Mouse (Mus musculus) stomach, postnatal 0 days (tissue): ENCODE measurements at regions not wholly inside any gene's neighbourhood (a gene's known extent, or its start where the extent isn't known, plus 50 kb on each side); places are given as distances from the start of the nearest gene placed in this dataset.

Experiments used
- ATAC-seq: fragments of 200-750 bp; cut with Nextera tagmentation; 2 replicates; pipeline ENCODE4 v1.8.0; 2017; ENCODE audit not compliant: low FRiP score, low TSS enrichment
- DNase-seq: peaks from one replicate; pipeline ENCODE4 v3.0.0-alpha.2; 2016; ENCODE audit warnings: low spot score
- H3K27ac ChIP-seq: fragments of 300-500 bp; sonication (generic); replicated peaks from 2 replicates; pipeline ENCODE4 v1.5.1; 2014; ENCODE audit warnings: mild to moderate bottlenecking, control low read depth
- H3K27me3 ChIP-seq: fragments of 300-500 bp; sonication (generic); 2 replicates; pipeline ENCODE4 v1.6.1; 2014; ENCODE audit warnings: low read length; ENCODE audit not compliant: control insufficient read depth, insufficient read depth
- H3K36me3 ChIP-seq: fragments of 300-500 bp; sonication (generic); 2 replicates; pipeline ENCODE4 v1.6.1; 2014; ENCODE audit warnings: low read length, mixed read lengths; ENCODE audit not compliant: control insufficient read depth, insufficient read depth
- H3K4me1 ChIP-seq: fragments of 300-500 bp; sonication (generic); replicated peaks from 2 replicates; pipeline ENCODE4 v1.6.1; 2014; ENCODE audit warnings: antibody characterized with exemption; ENCODE audit not compliant: control insufficient read depth, insufficient read depth
- H3K4me2 ChIP-seq: fragments of 300-500 bp; sonication (generic); replicated peaks from 2 replicates; pipeline ENCODE4 v1.6.1; 2014; ENCODE audit warnings: low read depth, mild to moderate bottlenecking, control low read depth, moderate library complexity
- H3K4me3 ChIP-seq: fragments of 300-500 bp; sonication (generic); 2 replicates; pipeline ENCODE4 v1.5.1; 2014; ENCODE audit warnings: low read depth, low read length, control low read depth
- H3K9ac ChIP-seq: fragments of 300-500 bp; sonication (generic); 2 replicates; pipeline ENCODE4 v1.6.1; 2014; ENCODE audit warnings: mild to moderate bottlenecking, low read length, control low read depth, mixed read lengths
- H3K9me3 ChIP-seq: fragments of 300-500 bp; sonication (generic); 2 replicates; pipeline ENCODE4 v1.6.1; 2016; ENCODE audit warnings: low read length; ENCODE audit not compliant: control insufficient read depth
- CTCF ChIP-seq: IDR thresholded peaks from 2 replicates; pipeline ENCODE4 v1.5.1; 2016; ENCODE audit warnings: antibody characterized with exemption, low read depth, mild to moderate bottlenecking, moderate library complexity
- EP300 ChIP-seq: optimal IDR thresholded peaks from 2 replicates; pipeline ENCODE3; 2016; ENCODE audit warnings: antibody characterized with exemption
- WGBS: fragments of 180-500 bp; shearing (Covaris S2); extraction: QIAGEN DNeasy Blood & Tissue Kit; methylation state at CpG from one replicate; pipeline ENCODE4 v1.1.7; 2014; 5-methylcytosine and 5-hydroxymethylcytosine counted together

DNA sequence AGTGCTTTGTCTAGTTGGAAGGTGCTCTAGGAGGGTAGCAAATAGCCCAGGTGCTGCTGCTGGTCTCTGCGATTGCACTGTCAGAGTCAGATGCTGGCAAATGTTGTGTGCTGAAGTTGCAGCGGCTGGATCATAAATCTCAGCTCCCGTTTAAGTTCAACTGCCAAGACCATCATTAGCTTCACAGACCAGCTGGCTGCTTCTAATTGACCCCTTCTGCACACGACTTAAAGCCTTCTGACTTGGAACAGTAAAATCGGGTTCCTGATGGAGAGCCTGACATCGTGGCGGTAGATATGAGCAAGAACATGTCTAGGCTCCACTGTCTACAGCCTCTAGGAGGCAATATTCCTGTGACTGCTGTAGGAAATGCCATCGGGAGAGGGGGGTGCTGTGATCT is 416.0 kb upstream of the Slc35b3 start:
- no peaks in the 10 kb centered on the region for H3K4me1 ChIP-seq
- WGBS = 48% methylated on average over 8 of the region's 8 CpGs
- no peak overlapping the region for H3K27ac ChIP-seq
- ATAC-seq (no peak), DNase-seq (no peak)
- H3K9me3 ChIP-seq = no peaks in the 10 kb centered on the region
- no peaks in the 10 kb centered on the region for H3K36me3 ChIP-seq
- H3K9ac ChIP-seq = no peak overlapping the region
- no peak overlapping the region for H3K4me2 ChIP-seq
- no peak overlapping the region for H3K4me3 ChIP-seq
- TF ChIP-seq CTCF (no peak), EP300 (no peak)
- no peaks in the 10 kb centered on the region for H3K27me3 ChIP-seq

DNA sequence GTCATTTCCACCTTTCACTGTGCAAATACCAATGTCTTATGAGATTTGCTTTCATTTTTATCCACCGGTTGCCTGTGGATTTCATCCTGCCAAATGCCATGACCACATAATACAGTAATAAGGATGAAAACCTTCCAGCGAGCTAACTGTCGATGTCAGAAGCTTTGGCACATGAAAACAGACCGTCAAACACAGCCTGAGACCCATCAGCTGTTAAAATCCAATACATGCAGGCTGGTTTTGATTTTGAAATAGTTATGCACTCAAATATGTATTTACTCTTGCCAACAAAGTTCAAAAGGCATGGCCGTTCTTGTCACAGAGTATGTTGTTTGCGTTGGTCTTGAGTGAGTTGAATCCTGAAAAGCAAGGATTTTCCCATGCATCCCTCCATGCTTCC is 415.6 kb upstream of the Slc35b3 start:
- TF ChIP-seq EP300 (no peak), CTCF (no peak)
- Histone ChIP-seq H3K9me3 (no peaks in the 10 kb centered on the region), H3K4me3 (no peak overlapping the region), H3K9ac (no peak overlapping the region), H3K4me1 (no peaks in the 10 kb centered on the region), H3K27ac (no peak overlapping the region), H3K4me2 (no peak overlapping the region), H3K36me3 (no peaks in the 10 kb centered on the region), H3K27me3 (no peaks in the 10 kb centered on the region)
- 54% methylated on average over 6 of the region's 6 CpGs for WGBS
- ATAC-seq (no peak), DNase-seq (no peak)

DNA sequence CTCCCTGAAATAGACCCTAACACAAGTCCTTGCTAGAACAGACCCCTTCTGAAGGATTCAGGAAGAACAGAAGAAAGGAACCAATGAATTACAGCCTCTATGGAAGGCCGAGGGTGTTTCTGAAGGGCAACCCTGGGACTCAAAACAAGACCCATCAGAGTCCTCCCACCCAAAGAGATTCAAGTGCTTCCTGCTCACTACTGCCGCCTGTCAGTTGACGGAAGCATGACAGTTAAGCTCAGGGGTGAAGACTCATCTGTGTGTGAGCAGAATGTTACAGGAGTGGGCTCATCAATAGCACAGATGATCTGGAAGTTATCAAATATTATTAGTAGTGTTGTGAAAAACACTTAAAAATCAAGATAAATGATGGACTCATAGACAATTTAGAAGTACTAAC is 411.9 kb upstream of the Slc35b3 start:
- Histone ChIP-seq H3K4me2 (no peak overlapping the region), H3K27me3 (no peaks in the 10 kb centered on the region), H3K36me3 (no peaks in the 10 kb centered on the region), H3K9ac (no peak overlapping the region), H3K27ac (no peak overlapping the region), H3K4me3 (no peak overlapping the region), H3K9me3 (no peaks in the 10 kb centered on the region), H3K4me1 (no peaks in the 10 kb centered on the region)
- 79% methylated on average over 3 of the region's 3 CpGs for WGBS
- TF ChIP-seq CTCF = peak; percentile 50
- TF ChIP-seq EP300 = no peak
- no peak for DNase-seq
- ATAC-seq = no peak

GRCm38 (mm10) chr13:39363637-39364036 is 403.0 kb upstream of the Slc35b3 start:
- Histone ChIP-seq H3K4me3 (no peak overlapping the region), H3K4me1 (no peaks in the 10 kb centered on the region), H3K27me3 (no peaks in the 10 kb centered on the region), H3K36me3 (no peaks in the 10 kb centered on the region), H3K9me3 (no peaks in the 10 kb centered on the region), H3K27ac (no peak overlapping the region), H3K4me2 (no peak overlapping the region), H3K9ac (no peak overlapping the region)
- peak; percentile 51 for TF ChIP-seq CTCF
- no peak for TF ChIP-seq EP300
- DNase-seq (no peak), ATAC-seq (no peak)
- WGBS = 53% methylated on average over 4 of the region's 4 CpGs

- H3K9me3 ChIP-seq = no peaks in the 10 kb centered on the region
- no peaks in the 10 kb centered on the region for H3K36me3 ChIP-seq
- ATAC-seq (no peak), DNase-seq (no peak)
- no peak overlapping the region for H3K9ac ChIP-seq
- no peaks in the 10 kb centered on the region for H3K27me3 ChIP-seq
- no peak overlapping the region for H3K27ac ChIP-seq
- TF ChIP-seq EP300 (no peak), CTCF (no peak)
- no peak overlapping the region for H3K4me3 ChIP-seq
- 59% methylated on average over 13 of the region's 13 CpGs for WGBS
- peak overlapping the region; percentile 14; the same call in 1 of the 2 replicates for H3K4me2 ChIP-seq
- H3K4me1 ChIP-seq = no peaks in the 10 kb centered on the region
Observed at GRCm38 (mm10) chr13:39362536-39362935, 401.9 kb upstream of the Slc35b3 start.

DNA sequence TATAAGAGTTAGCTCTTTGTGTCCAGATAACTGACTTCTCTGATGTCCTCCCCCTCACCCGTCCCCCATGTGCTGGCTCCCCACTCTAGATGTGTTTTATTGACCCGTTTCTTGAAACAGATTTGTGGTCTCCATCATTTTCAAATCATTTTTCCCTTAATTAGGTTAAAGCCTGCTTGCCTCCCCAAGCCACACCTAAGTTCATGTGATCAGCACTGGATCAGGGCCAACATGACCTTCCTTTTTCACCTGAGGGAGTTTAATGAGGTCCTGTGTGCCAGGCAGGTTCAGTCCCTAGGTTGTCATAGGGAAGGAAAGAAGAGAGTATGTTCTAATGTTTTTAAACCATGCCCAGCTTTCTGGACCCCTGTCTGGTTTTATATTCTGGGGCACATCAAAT is 390.9 kb upstream of the Slc35b3 start:
- Histone ChIP-seq H3K4me1 (no peaks in the 10 kb centered on the region), H3K36me3 (no peaks in the 10 kb centered on the region), H3K27me3 (no peaks in the 10 kb centered on the region), H3K27ac (no peak overlapping the region), H3K4me3 (no peak overlapping the region), H3K9ac (no peak overlapping the region), H3K4me2 (no peak overlapping the region), H3K9me3 (no peaks in the 10 kb centered on the region)
- ATAC-seq (no peak), DNase-seq (no peak)
- TF ChIP-seq EP300 (no peak), CTCF (no peak)
- 56% methylated on average over 2 of the region's 2 CpGs for WGBS

- DNase-seq = no peak
- no peak overlapping the region for H3K9ac ChIP-seq
- ATAC-seq = no peak
- no peaks in the 10 kb centered on the region for H3K4me1 ChIP-seq
- WGBS = 73% methylated on average over 12 of the region's 12 CpGs
- H3K27ac ChIP-seq = no peak overlapping the region
- no peaks in the 10 kb centered on the region for H3K9me3 ChIP-seq
- H3K36me3 ChIP-seq = no peaks in the 10 kb centered on the region
- no peak overlapping the region for H3K4me2 ChIP-seq
- no peak for TF ChIP-seq CTCF
- TF ChIP-seq EP300 = no peak
- no peak overlapping the region for H3K4me3 ChIP-seq
- H3K27me3 ChIP-seq = no peaks in the 10 kb centered on the region
Observed at GRCm38 (mm10) chr13:39350668-39351067, 390.0 kb upstream of the Slc35b3 start.
